Mouse (Mus musculus): ENCODE measurements around the gene Trip11. TPM values are rescaled to one million over a fixed set of nuclear protein-coding genes. Genes with fewer than 3 reads are reported as not detected.
A peak's percentile ranks its signal among the peaks of the same experiment; 100 is the strongest.
"Not testable (repeated sequence)": the region's sequence is repeated elsewhere in the genome, so short reads cannot be mapped to it uniquely, and the experiment has no call there.

The Trip11 gene
- total RNA-seq (2021), result 10 to 100 TPM; 20.5 to 23.8 TPM
- long read RNA-seq, experiment 1, full-length matches to known transcripts, result 1 of 7 reads
- long read RNA-seq, experiment 1, partial matches to known transcripts, result 4 of 7 reads
- long read RNA-seq, experiment 1, other reads (novel, unspliced or antisense), result 2 of 7 reads
- long read RNA-seq, experiment 2, full-length matches to known transcripts, result 2 of 4 reads
- long read RNA-seq, experiment 2, partial matches to known transcripts, result 1 of 4 reads
- long read RNA-seq, experiment 2, other reads (novel, unspliced or antisense), result 1 of 4 reads

DNA sequence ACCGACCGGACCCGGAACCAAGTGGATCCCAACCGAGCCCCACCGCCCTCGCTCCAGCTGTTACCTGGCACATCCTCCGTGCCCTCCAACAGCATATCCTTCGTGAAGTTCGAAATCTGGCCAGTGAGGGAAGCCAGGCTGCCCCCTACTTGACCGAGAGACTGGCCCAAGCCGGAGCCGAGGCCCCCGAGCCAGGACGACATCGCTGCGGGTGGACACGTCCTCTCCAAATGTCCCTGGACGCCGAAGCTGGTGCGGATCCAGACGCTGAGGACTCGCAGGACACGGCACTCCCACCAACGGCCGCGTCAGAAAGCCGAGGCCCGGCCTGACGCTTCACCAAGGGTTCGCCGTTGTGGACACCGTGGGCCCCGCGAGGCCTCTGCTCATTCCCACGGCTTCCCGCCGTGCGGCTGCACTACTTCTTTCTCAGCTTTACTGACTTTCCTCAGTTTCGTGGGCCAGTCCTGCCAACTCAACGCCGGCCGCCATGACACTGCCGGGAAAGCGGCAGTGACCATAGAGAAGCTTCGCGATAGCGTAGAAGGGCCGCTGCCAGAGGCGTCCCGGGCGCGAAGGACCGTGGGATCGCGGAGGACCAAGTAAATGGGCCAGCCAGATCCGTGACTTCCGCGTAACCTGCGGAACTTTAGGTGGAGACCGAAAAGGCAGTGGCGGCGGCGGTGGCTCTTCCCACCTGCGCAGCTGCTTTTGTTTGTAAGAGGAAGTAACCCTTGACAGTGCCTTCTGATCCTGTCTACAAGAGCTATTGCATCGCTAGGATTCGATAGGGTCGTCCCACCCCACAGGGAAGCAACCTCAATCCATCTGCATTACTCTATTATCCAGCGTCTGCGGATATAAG is at the start of gene Trip11:
TSS of gene Trip11 (minus strand) at position 642 of the 865 bp plus-strand sequence.
- peak; percentile 89 for DNase-seq

DNA sequence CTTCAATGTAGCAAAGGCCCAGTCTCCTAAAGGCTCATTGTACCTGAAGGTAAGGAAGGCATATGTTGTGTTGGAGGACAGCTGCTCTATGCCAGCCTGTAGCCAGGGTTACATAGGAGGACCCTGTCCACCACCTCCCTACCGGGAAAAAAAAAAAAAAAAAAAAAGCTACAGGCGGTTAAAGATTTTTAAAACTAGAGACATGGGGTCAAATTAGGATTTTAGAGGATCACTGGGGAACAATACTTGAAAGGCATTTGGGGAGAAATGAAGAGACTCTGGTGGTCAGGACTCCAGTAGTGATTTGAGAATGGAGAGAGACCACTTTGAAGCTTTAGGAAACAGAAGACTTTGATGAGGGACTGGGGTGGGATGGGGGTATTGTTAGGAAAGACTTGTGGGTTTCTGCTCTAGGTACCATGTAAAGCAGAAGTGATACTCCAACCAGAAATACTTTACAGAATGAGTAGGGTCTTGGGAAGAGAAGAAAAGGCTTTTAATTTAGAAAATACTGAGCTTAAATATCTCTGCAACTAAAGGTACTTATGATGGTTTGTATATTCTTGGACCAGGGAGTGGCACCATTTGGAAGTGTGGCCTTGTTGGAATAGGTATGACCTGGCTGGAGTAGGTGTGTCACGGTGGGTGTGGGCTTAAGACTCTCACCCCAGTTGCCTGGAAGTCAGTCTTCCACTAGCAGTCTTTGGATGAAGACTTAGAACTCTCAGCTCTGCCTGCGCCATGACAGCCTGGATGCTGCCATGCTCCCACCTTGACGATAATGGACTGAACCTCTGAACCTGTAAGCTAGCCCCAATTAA is 46.1 kb upstream of the Trip11 start:
- not testable (repeated sequence) for DNase-seq

DNA sequence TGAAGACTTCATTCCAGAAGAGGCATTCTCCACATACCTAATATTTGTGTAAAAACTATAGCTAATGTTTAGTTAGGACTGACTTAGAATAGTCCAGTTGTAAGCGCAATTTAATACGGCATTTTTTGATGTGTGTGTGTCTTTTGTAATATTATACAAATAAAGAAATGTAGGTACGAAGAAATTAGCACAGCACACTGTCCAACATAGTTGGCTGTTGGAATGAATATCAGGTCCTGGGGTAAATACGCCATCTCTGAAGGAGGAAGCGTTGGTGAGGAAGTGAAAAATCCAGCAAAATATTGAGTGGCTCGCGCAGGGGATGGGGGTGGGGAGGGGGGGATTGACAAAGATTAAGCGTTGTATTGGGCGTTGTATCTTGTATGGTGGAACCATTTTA is 45.5 kb upstream of the Trip11 start:
- no peak for DNase-seq

DNA sequence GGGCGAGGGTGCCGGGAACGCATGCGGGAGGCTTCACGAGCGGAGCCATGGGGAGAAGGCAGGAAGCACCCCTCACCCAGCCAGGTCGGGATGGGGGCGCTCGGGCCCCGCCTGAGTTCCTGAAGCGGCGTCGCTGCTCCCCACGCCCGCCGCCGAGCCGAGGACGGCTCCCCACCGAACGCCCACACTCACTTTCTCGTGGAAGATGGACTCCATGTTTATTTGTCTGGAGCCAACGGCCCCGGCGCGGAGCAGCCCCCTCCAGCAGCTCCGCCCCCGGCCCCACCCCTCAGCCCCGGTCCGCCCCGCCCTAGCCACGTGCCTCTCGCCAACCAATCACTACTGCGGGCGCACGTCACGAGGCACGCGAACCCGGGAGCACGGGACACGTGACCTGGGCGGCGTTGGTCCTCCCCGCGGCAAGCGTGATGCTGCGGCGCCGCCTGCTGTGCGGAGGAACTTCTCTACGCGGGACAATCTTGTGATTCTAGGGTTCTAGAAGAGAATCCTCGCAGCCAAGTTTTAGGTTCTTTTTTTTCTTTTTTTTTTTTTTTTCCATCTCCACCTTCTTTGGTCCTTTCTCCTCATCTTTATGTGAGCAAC is 45.0 kb upstream of the Trip11 start, which contains the start of gene Atxn3:
TSS of gene Atxn3 (minus strand) at position 305 of the 603 bp plus-strand sequence.
- peak; percentile 98 for DNase-seq

DNA sequence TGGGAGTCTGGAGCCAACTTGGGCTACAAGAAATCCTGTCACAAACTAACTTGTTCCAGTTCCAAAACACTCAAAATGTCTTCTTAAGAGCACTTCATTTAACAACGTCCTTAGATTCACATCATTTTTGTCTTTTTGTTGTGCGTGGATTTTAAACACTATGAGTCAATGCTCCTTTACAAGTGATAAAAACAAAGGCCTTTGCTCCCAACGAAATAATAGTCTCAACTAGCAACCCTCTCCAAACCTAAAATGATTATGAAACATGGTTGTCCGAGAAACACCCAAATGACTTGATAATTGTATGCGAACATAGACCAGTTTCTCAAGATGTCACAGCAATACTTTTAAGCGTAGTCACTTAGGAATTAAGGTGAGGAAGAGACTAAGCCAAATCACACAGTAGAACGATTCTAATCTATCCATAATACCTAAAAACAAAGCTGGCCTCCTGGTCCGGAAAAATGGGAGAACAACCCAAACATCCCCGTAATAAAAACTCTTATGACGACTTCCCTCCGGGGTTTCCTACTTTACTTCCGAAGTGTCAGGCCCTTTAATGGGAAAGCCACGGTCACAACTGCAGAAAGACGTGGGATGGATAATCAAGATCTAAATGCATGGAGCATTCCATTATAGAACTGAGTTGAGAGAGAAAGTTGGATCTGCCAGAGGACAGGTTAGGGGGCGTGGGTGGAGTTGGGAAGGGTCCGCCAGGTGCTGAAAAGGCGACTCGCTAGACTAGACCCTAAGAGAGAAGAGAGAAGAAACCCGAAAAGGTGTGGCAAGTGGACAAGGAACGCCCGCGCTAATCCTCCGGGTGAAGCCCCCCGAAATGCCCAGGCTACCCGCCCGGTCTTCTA is 44.2 kb upstream of the Trip11 start:
- DNase-seq, result no peak

DNA sequence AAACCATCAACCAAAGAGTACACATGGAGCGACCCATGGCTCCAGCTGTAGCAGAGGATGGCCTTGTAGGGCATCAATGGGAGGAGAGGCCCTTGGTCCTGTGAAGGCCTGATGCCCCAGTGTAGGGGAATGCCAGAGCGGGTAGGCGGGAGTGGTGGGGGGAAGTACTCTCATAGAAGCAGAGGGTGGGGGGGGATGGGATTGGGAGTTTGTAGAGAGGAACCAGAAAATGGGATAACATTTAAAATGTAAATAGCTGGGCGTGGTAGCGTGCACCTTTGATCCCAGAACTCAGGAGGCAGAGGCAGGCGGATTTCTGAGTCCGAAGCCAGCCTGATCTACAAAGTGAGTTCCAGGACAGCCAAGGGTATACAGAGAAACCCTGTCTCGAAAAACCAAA is 42.8 kb upstream of the Trip11 start:
- DNase-seq, result not testable (repeated sequence)

DNA sequence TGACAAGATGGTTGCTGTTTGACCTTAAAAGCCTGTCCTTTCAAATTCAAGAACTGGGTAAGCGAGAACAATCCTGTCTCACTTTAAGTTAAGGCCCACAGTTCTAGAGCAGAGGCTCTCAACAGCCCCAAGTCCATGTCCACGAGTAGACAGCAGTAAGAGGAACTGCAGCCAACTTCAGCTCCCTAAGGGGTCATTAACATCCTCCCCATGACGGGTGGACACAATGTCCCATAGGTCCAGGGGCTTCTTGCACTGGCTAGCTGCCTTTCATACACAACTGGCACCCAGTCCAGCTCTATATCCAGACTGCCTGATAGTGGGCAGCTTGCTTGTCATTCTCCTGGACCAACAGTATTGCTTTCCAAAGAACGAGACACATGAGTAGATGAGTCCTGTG is 35.7 kb upstream of the Trip11 start:
- no peak for DNase-seq

DNA sequence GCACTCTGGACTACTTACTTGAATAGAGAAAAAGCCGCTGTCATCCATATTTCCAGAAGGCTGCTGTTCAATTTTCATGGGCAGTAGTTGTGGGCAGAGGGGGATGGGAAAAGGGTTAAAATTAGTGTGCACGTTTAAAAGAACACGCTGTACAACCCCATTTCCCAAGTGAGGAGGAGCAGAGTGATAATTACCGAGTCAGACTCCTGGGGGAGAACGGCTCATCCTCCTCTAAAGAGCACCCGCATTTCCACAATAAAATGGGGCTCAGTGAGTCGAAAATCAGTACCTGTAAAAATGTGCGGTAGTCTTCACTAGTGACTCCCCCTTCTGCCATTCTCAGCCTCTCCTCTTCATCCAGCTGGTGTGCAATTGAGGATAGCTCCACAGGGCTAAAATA is 34.9 kb upstream of the Trip11 start:
- no peak for DNase-seq

DNA sequence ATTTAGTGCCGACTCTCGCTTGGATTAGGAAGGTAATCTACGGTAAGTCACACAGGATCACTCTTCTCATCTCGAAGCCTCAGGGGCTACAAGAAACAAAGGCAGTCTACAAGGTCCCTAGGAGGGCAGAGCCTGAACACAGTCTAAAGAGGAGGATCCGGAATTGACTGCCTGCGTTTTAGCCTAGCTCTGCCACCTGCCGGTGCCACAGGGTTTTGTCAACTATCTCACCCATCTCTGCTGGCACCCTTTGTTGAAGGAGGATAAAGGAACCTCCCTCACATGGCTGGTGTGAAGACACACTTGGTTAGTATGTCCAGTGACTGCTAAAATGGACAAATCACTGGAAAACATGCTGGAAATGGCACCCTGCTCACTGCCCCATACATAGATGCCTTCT is 24.5 kb upstream of the Trip11 start:
- DNase-seq, result no peak

DNA sequence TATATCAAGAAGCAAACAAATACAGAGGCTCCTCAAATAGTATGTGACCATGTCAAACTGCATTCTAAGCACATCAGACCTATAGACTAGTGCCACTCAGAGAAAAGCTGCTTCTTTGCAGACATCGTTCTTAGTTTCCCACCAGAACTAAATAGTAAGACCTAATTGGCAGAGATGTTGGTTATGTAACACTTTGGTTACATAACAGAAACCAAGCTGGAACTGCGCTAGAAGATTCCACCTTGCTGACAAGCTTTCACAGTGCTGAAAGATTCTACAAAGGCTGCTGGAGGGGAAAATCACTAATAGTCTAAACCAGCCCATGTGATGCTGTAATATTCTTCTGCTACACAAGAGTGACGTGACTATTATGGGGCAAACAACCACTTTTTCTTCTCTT is 22.2 kb upstream of the Trip11 start:
- no peak for DNase-seq

DNA sequence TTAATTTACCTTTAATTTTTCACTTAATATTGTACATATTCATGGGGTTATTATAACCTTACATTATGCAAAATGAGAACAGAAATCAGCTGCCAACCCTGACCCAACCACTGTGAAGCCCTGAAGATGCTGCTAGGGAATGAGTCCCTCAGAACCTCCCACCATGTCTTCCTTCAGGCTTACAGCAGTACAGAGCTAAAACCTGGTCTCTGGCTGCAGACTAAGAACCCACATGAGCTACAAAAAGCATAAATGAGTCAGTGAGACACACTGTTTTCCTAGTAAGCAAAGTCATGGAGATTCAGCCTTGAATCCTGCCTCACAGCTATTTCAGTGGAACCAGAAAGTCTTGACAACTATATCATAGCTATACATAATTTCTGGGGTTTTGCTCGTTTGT is 15.4 kb upstream of the Trip11 start:
- no peak for DNase-seq

DNA sequence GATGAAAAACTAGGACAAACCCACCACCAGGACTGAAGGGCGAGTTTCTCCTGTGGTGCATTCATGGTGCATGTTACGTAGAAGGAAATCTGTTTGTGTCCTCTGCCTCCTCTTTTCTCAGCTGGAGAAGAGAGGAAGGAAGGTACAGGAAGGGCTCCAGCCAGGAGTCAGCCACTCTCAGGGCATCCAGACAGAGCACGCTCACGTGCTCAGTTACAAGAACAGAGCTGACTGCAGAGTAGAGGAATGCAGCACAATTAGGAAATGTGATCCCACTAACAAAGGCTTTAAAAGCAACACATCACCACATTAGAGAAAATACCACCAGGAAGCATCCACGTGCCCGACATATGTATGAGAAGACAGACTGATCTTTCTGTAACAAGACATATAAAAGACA is 9.2 kb upstream of the Trip11 start:
- no peak for DNase-seq

DNA sequence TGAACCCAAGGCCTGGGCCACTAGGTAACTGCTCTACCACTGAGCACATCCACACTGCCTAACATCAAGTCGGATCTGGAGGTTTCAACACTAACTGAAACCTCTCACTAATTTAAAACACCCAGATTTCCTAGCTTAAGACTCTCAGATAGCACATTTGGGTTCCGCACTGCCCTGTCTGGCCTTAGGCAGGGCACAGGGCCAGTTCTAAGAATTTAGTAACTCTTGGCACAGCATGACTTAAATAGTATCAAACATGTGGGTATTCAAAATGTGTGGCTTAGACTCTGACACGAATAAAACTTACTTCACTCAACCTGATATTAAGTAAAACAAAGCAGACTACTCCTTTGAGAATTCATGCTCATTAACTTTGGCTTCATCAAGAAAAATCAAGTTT is 6.8 kb upstream of the Trip11 start:
- no peak for DNase-seq

DNA sequence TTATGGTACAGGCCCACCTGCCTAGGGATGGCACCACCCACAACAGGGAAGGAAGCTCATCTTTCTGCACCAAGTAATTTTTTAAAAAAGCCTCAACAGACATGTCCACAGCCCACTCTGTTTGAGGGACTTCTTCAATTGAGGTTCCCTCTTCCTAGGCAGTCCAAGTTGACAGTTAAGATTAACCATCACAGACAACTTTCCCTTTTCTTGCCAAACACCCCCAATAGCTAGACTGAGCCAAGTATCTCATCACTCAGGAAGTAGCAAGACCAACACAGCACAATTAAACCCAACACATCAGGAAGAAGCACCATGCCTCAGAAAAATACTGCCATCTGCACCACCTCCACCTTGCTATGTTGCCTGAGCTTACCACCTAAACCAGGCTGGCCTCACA is 4.1 kb upstream of the Trip11 start:
- DNase-seq, result no peak

DNA sequence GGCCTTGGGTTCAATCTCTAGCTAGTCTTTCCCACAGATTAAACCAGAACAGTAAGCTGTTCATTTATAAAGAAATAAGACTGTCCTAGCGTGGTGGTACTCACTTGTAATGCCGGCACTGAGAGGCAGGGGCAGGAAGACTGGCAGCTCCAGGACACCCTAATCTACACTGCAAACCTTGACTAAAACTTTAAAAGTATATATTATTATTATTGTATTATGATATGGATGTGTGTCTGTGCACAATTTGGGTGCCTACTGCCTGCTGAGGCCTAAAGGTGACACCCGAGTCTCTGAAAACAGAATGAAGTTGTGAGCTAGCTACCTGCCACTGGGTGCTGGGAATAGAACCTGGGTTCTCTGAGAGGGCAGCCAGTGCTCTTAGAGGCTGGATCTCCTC is 1.7 kb downstream of the Trip11 start:
- DNase-seq, result no peak

DNA sequence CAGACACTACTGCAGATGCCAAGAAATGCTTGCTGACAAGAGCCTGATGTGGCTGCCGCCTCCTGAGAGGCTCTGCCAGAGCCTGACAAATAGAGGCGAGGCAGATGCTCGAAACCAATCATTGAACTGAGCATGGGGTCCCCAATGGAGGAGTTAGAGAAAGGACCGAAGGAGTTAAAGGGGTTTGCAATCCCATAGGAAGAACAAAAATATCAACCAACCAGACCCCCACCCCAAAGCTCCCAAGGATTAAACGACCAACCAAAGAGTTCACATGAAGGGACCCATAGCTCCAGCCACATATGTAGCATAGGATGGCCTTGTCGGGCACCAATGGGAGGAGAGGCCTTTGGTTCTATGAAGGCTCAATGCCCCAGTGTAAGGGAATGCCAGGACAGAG is 2.7 kb downstream of the Trip11 start:
- no peak for DNase-seq

DNA sequence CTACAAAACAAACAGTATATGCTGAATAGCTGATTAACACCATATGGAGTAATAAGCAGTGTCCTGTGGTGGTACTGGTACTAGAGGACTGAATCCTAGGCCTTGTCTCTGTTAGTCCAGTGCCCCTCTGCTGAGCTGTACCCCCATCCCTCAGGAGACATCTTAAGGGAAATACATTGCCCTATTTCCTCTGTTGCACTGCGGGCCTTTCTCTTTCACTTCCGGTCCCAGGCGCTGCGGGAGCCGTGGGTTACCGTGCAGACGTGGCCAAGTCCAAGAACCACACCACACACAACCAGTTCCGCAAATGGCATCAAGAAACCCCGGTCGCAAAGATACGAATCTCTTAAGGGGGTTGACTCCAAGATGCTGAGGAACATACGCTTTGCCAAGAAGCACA is 7.2 kb downstream of the Trip11 start:
- no peak for DNase-seq

DNA sequence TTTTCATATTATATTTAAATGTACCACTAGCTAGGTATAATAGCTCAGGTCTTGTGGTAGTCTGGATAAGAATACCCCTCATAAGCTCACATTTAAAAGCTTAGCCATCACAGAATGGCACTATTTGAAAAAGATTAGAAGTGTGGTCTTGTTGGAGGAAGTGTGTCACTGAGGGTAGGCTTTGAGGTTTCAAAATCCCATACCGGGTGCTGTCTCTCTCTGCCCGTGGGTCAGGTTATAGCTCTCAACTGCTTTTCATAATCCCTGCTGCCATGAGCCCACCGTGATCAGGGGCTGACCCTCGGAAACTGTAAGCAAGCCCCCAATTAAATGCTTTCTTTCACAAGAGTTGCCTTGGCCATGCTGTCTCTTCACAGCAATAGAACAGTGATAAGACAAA is 8.2 kb downstream of the Trip11 start:
- no peak for DNase-seq

DNA sequence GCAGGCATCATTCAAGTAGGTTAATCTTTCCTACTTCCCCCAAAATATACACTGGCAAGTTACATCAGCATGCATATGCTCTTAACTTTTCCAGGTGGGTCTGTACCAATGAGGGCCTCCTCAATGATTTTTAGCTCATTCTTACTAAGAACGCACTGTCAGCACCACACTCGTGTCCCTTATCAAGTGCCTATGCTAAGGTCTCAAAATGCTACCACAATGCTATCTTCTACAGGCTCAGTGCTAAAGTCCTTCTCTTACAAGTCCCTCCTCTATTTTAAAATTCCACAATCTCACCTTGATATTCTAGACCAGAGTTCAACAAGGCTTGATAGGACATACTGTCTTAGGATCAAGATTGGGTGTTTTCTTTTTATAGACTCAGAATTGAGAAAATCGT is 8.9 kb downstream of the Trip11 start:
- no peak for DNase-seq

DNA sequence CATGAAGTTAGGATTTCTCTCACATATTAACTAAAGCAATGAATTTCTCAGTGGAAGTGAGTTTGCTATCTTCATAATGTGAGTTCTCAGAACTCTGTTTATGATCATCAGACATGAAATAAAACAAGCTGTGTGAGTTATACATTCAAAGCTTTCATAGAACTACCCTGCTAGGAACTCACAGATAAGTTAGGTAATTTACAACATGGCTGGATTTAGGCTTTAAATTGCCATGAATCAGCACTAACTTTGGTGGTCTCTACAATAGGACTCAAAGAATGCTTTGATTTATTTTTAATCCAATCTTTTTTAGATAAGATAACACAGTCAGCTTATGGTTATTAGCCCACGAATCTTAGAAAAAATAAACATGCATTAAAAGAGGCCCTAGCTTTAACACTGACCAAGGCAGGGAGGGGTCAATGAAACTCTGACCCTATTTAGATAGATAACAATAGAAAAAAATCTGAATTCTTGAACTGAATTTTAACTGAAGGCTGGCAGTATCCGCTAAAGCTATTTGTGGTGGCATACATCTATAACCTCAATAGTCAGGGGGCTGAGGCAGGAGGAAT is 13.3 kb downstream of the Trip11 start:
- DNase-seq, result no peak

DNA sequence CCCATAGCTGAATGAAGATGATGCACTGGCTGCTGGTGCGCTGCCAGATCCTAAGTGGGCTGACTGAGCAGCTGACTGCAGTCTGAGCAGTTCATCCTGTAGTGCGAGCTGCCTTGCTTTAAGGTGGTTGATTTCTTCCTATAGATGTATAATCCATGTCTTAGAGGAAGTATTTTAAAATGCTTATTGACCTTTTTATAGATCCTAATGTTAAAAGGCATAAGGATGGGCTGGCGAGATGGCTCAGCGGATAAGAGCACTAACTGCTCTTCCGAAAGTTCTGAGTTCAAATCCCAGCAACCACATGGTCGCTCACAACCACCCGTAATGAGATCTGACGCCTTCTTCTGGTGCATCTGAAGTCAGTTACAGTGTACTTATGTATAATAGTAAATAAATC is 14.1 kb downstream of the Trip11 start:
- DNase-seq, result no peak

Measured in gastrocnemius, postnatal 10 days (tissue).